Mouse (Mus musculus): Measurements from ENCODE around the gene Gas7.
A peak's percentile ranks its signal among the peaks of the same experiment; 100 is the strongest.

Gene Gas7

GRCm38 (mm10) chr11:67535703-67536102 lies 80.5 kb downstream of the Gas7 start:
- DNase-seq (ENCODE audit: low spot score) = no peak

- no peak for DNase-seq (ENCODE audit: low spot score)
Observed at GRCm38 (mm10) chr11:67536413-67536812, 81.2 kb downstream of the Gas7 start.

GRCm38 (mm10) chr11:67537353-67537752 lies 82.1 kb downstream of the Gas7 start:
- DNase-seq (ENCODE audit: low spot score) = no peak

GRCm38 (mm10) chr11:67538557-67538956 lies 83.3 kb downstream of the Gas7 start:
- no peak for DNase-seq (ENCODE audit: low spot score)

GRCm38 (mm10) chr11:67544656-67545432 lies 89.6 kb downstream of the Gas7 start:
- no peak for DNase-seq (ENCODE audit: low spot score)

- DNase-seq (ENCODE audit: low spot score) = no peak
Observed at GRCm38 (mm10) chr11:67546582-67546981, 91.3 kb downstream of the Gas7 start.

- DNase-seq (ENCODE audit: low spot score) = no peak
Observed at GRCm38 (mm10) chr11:67549306-67549705, 94.1 kb downstream of the Gas7 start.

GRCm38 (mm10) chr11:67549762-67550488 lies 94.7 kb downstream of the Gas7 start:
- no peak for DNase-seq (ENCODE audit: low spot score)

GRCm38 (mm10) chr11:67552400-67552799 lies 97.2 kb downstream of the Gas7 start:
- DNase-seq (ENCODE audit: low spot score) = no peak

GRCm38 (mm10) chr11:67554276-67554675 lies 99.0 kb downstream of the Gas7 start:
- no peak for DNase-seq (ENCODE audit: low spot score)

GRCm38 (mm10) chr11:67556360-67556759 lies 101.1 kb downstream of the Gas7 start:
- no peak for DNase-seq (ENCODE audit: low spot score)

GRCm38 (mm10) chr11:67558772-67559448 lies 103.7 kb downstream of the Gas7 start:
- DNase-seq (ENCODE audit: low spot score) = no peak

GRCm38 (mm10) chr11:67559522-67559921 lies 104.3 kb downstream of the Gas7 start:
- DNase-seq (ENCODE audit: low spot score) = no peak

- DNase-seq (ENCODE audit: low spot score) = no peak
Observed at GRCm38 (mm10) chr11:67561631-67562030, 106.4 kb downstream of the Gas7 start.

- peak; percentile 1 for DNase-seq (ENCODE audit: low spot score)
Observed at GRCm38 (mm10) chr11:67563141-67563540, 107.9 kb downstream of the Gas7 start.

GRCm38 (mm10) chr11:67564003-67564637 lies 108.9 kb downstream of the Gas7 start:
- DNase-seq (ENCODE audit: low spot score) = peak; percentile 30

GRCm38 (mm10) chr11:67565512-67565911 lies 110.3 kb downstream of the Gas7 start:
- DNase-seq (ENCODE audit: low spot score) = no peak

GRCm38 (mm10) chr11:67566704-67567103 lies 111.5 kb downstream of the Gas7 start:
- DNase-seq (ENCODE audit: low spot score) = no peak

- DNase-seq (ENCODE audit: low spot score) = no peak
Observed at GRCm38 (mm10) chr11:67567184-67567583, 111.9 kb downstream of the Gas7 start.

- DNase-seq (ENCODE audit: low spot score) = no peak
Observed at GRCm38 (mm10) chr11:67567991-67568390, 112.8 kb downstream of the Gas7 start.

GRCm38 (mm10) chr11:67568815-67569214 lies 113.6 kb downstream of the Gas7 start:
- DNase-seq (ENCODE audit: low spot score) = no peak

GRCm38 (mm10) chr11:67570947-67571346 lies 115.7 kb downstream of the Gas7 start:
- no peak for DNase-seq (ENCODE audit: low spot score)

Measured in T-cell, adult 2 months (primary cell).